Mouse (Mus musculus) right cerebral cortex, postnatal 10 days (tissue): Measurements from ENCODE around the gene Rab7.
A peak's percentile ranks its signal among the peaks of the same experiment; 100 is the strongest.
"Not testable (repeated sequence)": the region's sequence is repeated elsewhere in the genome, so short reads cannot be mapped to it uniquely, and the experiment has no call there.

ENCODE experiments used
- DNase-seq, 2 experiments: peaks; one replicate each; pipeline ENCODE4 v3.0.0; 2021; ENCODE audit warnings: low spot score in 2 of 2

Rab7 gene

GRCm38 (mm10) chr6:88003439-88003838 is 41.6 kb downstream of the Rab7 start:
- no peak for DNase-seq

- DNase-seq: no peak
Observed at GRCm38 (mm10) chr6:87998358-87998757, 46.7 kb downstream of the Rab7 start.

- peak; percentile 80 to 82 for DNase-seq
Observed at GRCm38 (mm10) chr6:87997706-87998265, 47.3 kb downstream of the Rab7 start.

GRCm38 (mm10) chr6:87996606-87997005 is 48.5 kb downstream of the Rab7 start:
- DNase-seq: no peak

GRCm38 (mm10) chr6:87995519-87995918 is 49.6 kb downstream of the Rab7 start:
- no peak for DNase-seq

GRCm38 (mm10) chr6:87993790-87994571 is 51.1 kb downstream of the Rab7 start:
- peak; percentile 76 to 83 for DNase-seq

- no peak for DNase-seq
Observed at GRCm38 (mm10) chr6:87992733-87993132, 52.3 kb downstream of the Rab7 start.

- no peak for DNase-seq
Observed at GRCm38 (mm10) chr6:87991886-87992285, 53.2 kb downstream of the Rab7 start.

GRCm38 (mm10) chr6:87991216-87991615 is 53.9 kb downstream of the Rab7 start:
- no peak for DNase-seq

GRCm38 (mm10) chr6:87982506-87982905 is 62.6 kb downstream of the Rab7 start:
- DNase-seq: no peak

GRCm38 (mm10) chr6:87981547-87982256 is 63.4 kb downstream of the Rab7 start, which contains the start of gene H1fx:
H1fx (minus strand) TSS chr6:87981637.
- peak; percentile 89 to 91 for DNase-seq

- DNase-seq: peak; percentile 60 to 64
Observed at GRCm38 (mm10) chr6:87981030-87981485, 64.0 kb downstream of the Rab7 start.

- DNase-seq: peak; percentile 94 to 95
Observed at GRCm38 (mm10) chr6:87980374-87981029, 64.6 kb downstream of the Rab7 start.

- DNase-seq: no peak
Observed at GRCm38 (mm10) chr6:87979728-87980127, 65.3 kb downstream of the Rab7 start.

- no peak for DNase-seq
Observed at GRCm38 (mm10) chr6:87970041-87970440, 75.0 kb downstream of the Rab7 start.

- not testable (repeated sequence) for DNase-seq
Observed at GRCm38 (mm10) chr6:87962457-87962856, 82.6 kb downstream of the Rab7 start.
